Mouse (Mus musculus) neural tube, embryonic 12.5 days (tissue): ENCODE measurements around the gene Prpf19. TPM values are rescaled to one million over a fixed set of nuclear protein-coding genes. Genes with fewer than 3 reads are reported as not detected.
A peak's percentile ranks its signal among the peaks of the same experiment; 100 is the strongest.

Experiments
- ATAC-seq: fragments of 200-750 bp; cut with Nextera tagmentation; 2 replicates; pipeline ENCODE4 v1.8.0; 2017; ENCODE audit warnings: low read depth, mild to moderate bottlenecking, moderate TSS enrichment, moderate library complexity; ENCODE audit not compliant: low FRiP score
- H3K27ac ChIP-seq: fragments of 300-500 bp; sonication (generic); 2 replicates; pipeline ENCODE4 v1.5.1; 2016
- H3K27me3 ChIP-seq: fragments of 300-500 bp; sonication (generic); replicated peaks from 2 replicates; pipeline ENCODE4 v1.6.1; 2016; ENCODE audit warnings: mild to moderate bottlenecking
- H3K36me3 ChIP-seq: fragments of 300-500 bp; sonication (generic); 2 replicates; pipeline ENCODE4 v1.6.1; 2016; ENCODE audit warnings: mild to moderate bottlenecking
- H3K4me1 ChIP-seq: fragments of 300-500 bp; sonication (generic); 2 replicates; pipeline ENCODE4 v1.6.1; 2016
- H3K4me2 ChIP-seq: fragments of 300-500 bp; sonication (generic); replicated peaks from 2 replicates; pipeline ENCODE4 v1.6.1; 2016; ENCODE audit warnings: mild to moderate bottlenecking
- H3K4me3 ChIP-seq: fragments of 300-500 bp; sonication (generic); 2 replicates; pipeline ENCODE4 v1.5.1; 2016
- H3K9ac ChIP-seq: fragments of 300-500 bp; sonication (generic); 2 replicates; pipeline ENCODE4 v1.6.1; 2016; ENCODE audit warnings: mild to moderate bottlenecking
- H3K9me3 ChIP-seq: fragments of 300-500 bp; sonication (generic); 2 replicates; pipeline ENCODE4 v1.6.1; 2016; ENCODE audit warnings: mild to moderate bottlenecking
- WGBS: fragments of 180-500 bp; shearing (Covaris S2); methylation state at CpG from one replicate; pipeline ENCODE4 v1.1.7; 2016; 5-methylcytosine and 5-hydroxymethylcytosine counted together
- polyA plus RNA-seq: library from polyadenylated mRNA; unstranded; fragments of >200 nt; fragmentation: Nextera tagmentation; extraction: Ambion mirVana; gene quantifications from 2 replicates; pipeline ENCODE4 v1.2.1, GENCODE M21; 2016

Gene Prpf19
- polyA plus RNA-seq, 1 experiment from 2014 or later, result 39.0 TPM

GRCm38 (mm10) chr19:10946506-10946905, 51.5 kb downstream of the Prpf19 start:
- peak overlapping the region; percentile 99; the same call in 1 of the 2 replicates for H3K4me2 ChIP-seq
- H3K9me3 ChIP-seq, result no peaks in the 10 kb centered on the region
- peaks cover 24% of the 10 kb centered on the region for H3K4me1 ChIP-seq
- H3K4me3 ChIP-seq, result no peak overlapping the region
- no peaks in the 10 kb centered on the region for H3K27me3 ChIP-seq
- H3K36me3 ChIP-seq, result peaks cover 40% of the 10 kb centered on the region
- no peak for ATAC-seq
- no peak overlapping the region for H3K27ac ChIP-seq
- no peak overlapping the region for H3K9ac ChIP-seq
- WGBS, result 90% methylated on average over 3 of the region's 3 CpGs

GRCm38 (mm10) chr19:10947219-10947618, 52.2 kb downstream of the Prpf19 start:
- H3K27ac ChIP-seq, result no peak overlapping the region
- no peaks in the 10 kb centered on the region for H3K9me3 ChIP-seq
- peak overlapping the region; percentile 83 for H3K9ac ChIP-seq
- 88% methylated on average over 5 of the region's 5 CpGs for WGBS
- no peak overlapping the region; the same call in 1 of the 2 replicates for H3K4me3 ChIP-seq
- peaks cover 33% of the 10 kb centered on the region for H3K36me3 ChIP-seq
- peak overlapping the region; percentile 99 for H3K4me2 ChIP-seq
- H3K27me3 ChIP-seq, result no peaks in the 10 kb centered on the region
- H3K4me1 ChIP-seq, result peaks cover 26% of the 10 kb centered on the region
- ATAC-seq, result no peak

- no peak overlapping the region for H3K27ac ChIP-seq
- peak; percentile 7; the same call in 1 of the 2 replicates for ATAC-seq
Measured at GRCm38 (mm10) chr19:10948416-10948815, 53.4 kb downstream of the Prpf19 start.

GRCm38 (mm10) chr19:10949112-10949511, 54.1 kb downstream of the Prpf19 start, which contains the start of gene Ccdc86:
TSS of gene Ccdc86 (minus strand) at chr19:10949266.
- Histone ChIP-seq H3K4me1 (peaks cover 28% of the 10 kb centered on the region), H3K4me3 (peak within 1 kb of the TSS; percentile 59), H3K4me2 (peak within 1 kb of the TSS; percentile 99), H3K36me3 (peaks cover 14% of the 10 kb centered on the region), H3K9me3 (no peaks in the 10 kb centered on the region), H3K27ac (no peak within 1 kb of the TSS), H3K27me3 (no peaks in the 10 kb centered on the region), H3K9ac (peak within 1 kb of the TSS; percentile 83)
- peak; percentile 96 for ATAC-seq
- 1% methylated on average over 30 of the region's 30 CpGs for WGBS

More at GRCm38 (mm10) chr19:10948416-10948815, 53.4 kb downstream of the Prpf19 start:
- no peaks in the 10 kb centered on the region for H3K27me3 ChIP-seq
- H3K4me1 ChIP-seq, result peaks cover 28% of the 10 kb centered on the region
- peaks cover 21% of the 10 kb centered on the region for H3K36me3 ChIP-seq
- peak overlapping the region; percentile 59 for H3K4me3 ChIP-seq
- H3K9ac ChIP-seq, result peak overlapping the region; percentile 83
- H3K9me3 ChIP-seq, result no peaks in the 10 kb centered on the region
- H3K4me2 ChIP-seq, result peak overlapping the region; percentile 99
- WGBS, result 0% methylated on average over 20 of the region's 20 CpGs

GRCm38 (mm10) chr19:10949558-10949957, 54.5 kb downstream of the Prpf19 start:
- H3K27me3 ChIP-seq, result no peaks in the 10 kb centered on the region
- ATAC-seq, result peak; percentile 10; the same call in 1 of the 2 replicates
- 0 out of 2 replicates have a peak overlapping the region, but pooled peaks have one; percentile 83 for H3K9ac ChIP-seq
- H3K4me1 ChIP-seq, result peaks cover 28% of the 10 kb centered on the region
- H3K36me3 ChIP-seq, result peaks cover 10% of the 10 kb centered on the region
- no peak overlapping the region for H3K27ac ChIP-seq
- peak overlapping the region; percentile 99 for H3K4me2 ChIP-seq
- WGBS, result 40% methylated on average over 9 of the region's 9 CpGs
- no peaks in the 10 kb centered on the region for H3K9me3 ChIP-seq
- peak overlapping the region; percentile 59 for H3K4me3 ChIP-seq

- Histone ChIP-seq H3K4me3 (no peak overlapping the region), H3K27ac (no peak overlapping the region), H3K9me3 (no peaks in the 10 kb centered on the region), H3K27me3 (no peaks in the 10 kb centered on the region), H3K4me1 (peaks cover 17% of the 10 kb centered on the region), H3K36me3 (no peaks in the 10 kb centered on the region), H3K4me2 (0 out of 2 replicates have a peak overlapping the region, but pooled peaks have one; percentile 9), H3K9ac (no peak overlapping the region)
- ATAC-seq, result no peak
- WGBS, result 78% methylated on average over 11 of the region's 11 CpGs
Measured at GRCm38 (mm10) chr19:10952021-10952939, 57.2 kb downstream of the Prpf19 start.

Other genes starting within 250 kb of the Prpf19 start
- not detected in 2 replicates for gene Pga5, start 217.2 kb upstream of the Prpf19 start, polyA plus RNA-seq
- gene Vps37c, start 206.5 kb upstream of the Prpf19 start, polyA plus RNA-seq, result 33.8 and 39.2 TPM in 2 replicates
- 0.08 TPM in 1 of 2 replicates, not detected in the other for gene Cd5, start 156.2 kb upstream of the Prpf19 start, polyA plus RNA-seq
- 0.06 TPM in 1 of 2 replicates, not detected in the other for gene Cd6, start 65.2 kb upstream of the Prpf19 start, polyA plus RNA-seq
- gene Slc15a3, start 55.5 kb upstream of the Prpf19 start, polyA plus RNA-seq, result 0.20 and 0.46 TPM in 2 replicates
- 151 and 157 TPM in 2 replicates for gene Tmem132a, start 25.3 kb upstream of the Prpf19 start, polyA plus RNA-seq
- 38.7 and 39.1 TPM in 2 replicates for gene Tmem109, start 13.2 kb upstream of the Prpf19 start, polyA plus RNA-seq
- gene Zp1, start 25.4 kb downstream of the Prpf19 start, polyA plus RNA-seq, result 0.10 TPM in 1 of 2 replicates, not detected in the other
- gene Ptgdr2, start 41.9 kb downstream of the Prpf19 start, polyA plus RNA-seq, result 0.19 TPM in 1 of 2 replicates, not detected in the other
- gene Ccdc86, start 54.0 kb downstream of the Prpf19 start, polyA plus RNA-seq, result 20.4 and 21.5 TPM in 2 replicates
- not detected in 2 replicates for gene Ms4a10, start 79.4 kb downstream of the Prpf19 start, polyA plus RNA-seq
- gene Ms4a15, start 98.0 kb downstream of the Prpf19 start, polyA plus RNA-seq, result not detected in 2 replicates
- gene Ms4a18, start 122.8 kb downstream of the Prpf19 start, polyA plus RNA-seq, result not detected in 2 replicates
- gene Ms4a8a, start 185.9 kb downstream of the Prpf19 start, polyA plus RNA-seq, result not detected in 2 replicates
- gene 1700017D01Rik, start 235.6 kb downstream of the Prpf19 start, polyA plus RNA-seq, result not detected in 2 replicates